Mouse (Mus musculus) forebrain, embryonic 15.5 days (tissue): Measurements from ENCODE around the gene Gpr158. TPM values are rescaled to one million over a fixed set of nuclear protein-coding genes. Genes with fewer than 3 reads are reported as not detected.

Source experiments
- ATAC-seq: fragments of 200-750 bp; cut with Nextera tagmentation; replicated peaks from 2 replicates; pipeline ENCODE4 v1.8.0; 2017; ENCODE audit warnings: mild to moderate bottlenecking, moderate TSS enrichment, moderate library complexity
- H3K27ac ChIP-seq: fragments of 300-500 bp; sonication (generic); replicated peaks from 2 replicates; pipeline ENCODE4 v1.5.1; 2015; ENCODE audit warnings: mild to moderate bottlenecking, inconsistent platforms
- H3K27me3 ChIP-seq: fragments of 300-500 bp; sonication (generic); 2 replicates; pipeline ENCODE4 v1.6.1; 2015; ENCODE audit warnings: inconsistent platforms
- H3K36me3 ChIP-seq: fragments of 300-500 bp; sonication (generic); 2 replicates; pipeline ENCODE4 v1.6.1; 2015; ENCODE audit warnings: mild to moderate bottlenecking, inconsistent platforms
- H3K4me1 ChIP-seq: fragments of 300-500 bp; sonication (generic); 2 replicates; pipeline ENCODE4 v1.6.1; 2015; ENCODE audit warnings: inconsistent platforms
- H3K4me2 ChIP-seq: fragments of 300-500 bp; sonication (generic); replicated peaks from 2 replicates; pipeline ENCODE4 v1.6.1; 2015; ENCODE audit warnings: mild to moderate bottlenecking, inconsistent platforms
- H3K4me3 ChIP-seq: fragments of 300-500 bp; sonication (generic); 2 replicates; pipeline ENCODE4 v1.5.1; 2015; ENCODE audit warnings: mild to moderate bottlenecking, inconsistent platforms
- H3K9ac ChIP-seq: fragments of 300-500 bp; sonication (generic); replicated peaks from 2 replicates; pipeline ENCODE4 v1.6.1; 2015; ENCODE audit warnings: mild to moderate bottlenecking, inconsistent platforms
- H3K9me3 ChIP-seq: fragments of 300-500 bp; sonication (generic); 2 replicates; pipeline ENCODE4 v1.6.1; 2016; ENCODE audit warnings: inconsistent platforms
- WGBS: fragments of 180-500 bp; shearing (Covaris S2); methylation state at CpG from one replicate; pipeline ENCODE4 v1.1.7; 2015; ENCODE audit warnings: mixed read lengths; 5-methylcytosine and 5-hydroxymethylcytosine counted together
- polyA plus RNA-seq: library from polyadenylated mRNA; unstranded; fragments of >200 nt; fragmentation: Nextera tagmentation; extraction: Ambion mirVana; gene quantifications from 2 replicates; pipeline ENCODE4 v1.2.1, GENCODE M21; 2015

Gpr158 gene
- polyA plus RNA-seq, 1 experiment from 2014 or later = 1.8 TPM

- no peaks in the 10 kb centered on the region for H3K36me3 ChIP-seq
- H3K4me1 ChIP-seq = no peaks in the 10 kb centered on the region
- no peak overlapping the region for H3K4me3 ChIP-seq
- no peak for ATAC-seq
- H3K27me3 ChIP-seq = no peaks in the 10 kb centered on the region
- WGBS = 93% methylated on average over 4 of the region's 4 CpGs
- H3K9ac ChIP-seq = no peak overlapping the region
- no peak overlapping the region for H3K4me2 ChIP-seq
- H3K9me3 ChIP-seq = no peaks in the 10 kb centered on the region
- H3K27ac ChIP-seq = no peak overlapping the region
These were observed 308.9 kb downstream of the Gpr158 start for GRCm38 (mm10) chr2:21676084-21676838.

- H3K27ac ChIP-seq = no peak overlapping the region
- 78% methylated on average over 2 of the region's 2 CpGs for WGBS
- H3K27me3 ChIP-seq = no peaks in the 10 kb centered on the region
- H3K4me3 ChIP-seq = no peak overlapping the region
- H3K36me3 ChIP-seq = no peaks in the 10 kb centered on the region
- H3K4me1 ChIP-seq = no peaks in the 10 kb centered on the region
- no peak overlapping the region for H3K4me2 ChIP-seq
- no peaks in the 10 kb centered on the region for H3K9me3 ChIP-seq
- ATAC-seq = no peak
- H3K9ac ChIP-seq = no peak overlapping the region
These were observed 309.4 kb downstream of the Gpr158 start for GRCm38 (mm10) chr2:21676839-21677123.

GRCm38 (mm10) chr2:21680735-21681270 lies 313.5 kb downstream of the Gpr158 start:
- Histone ChIP-seq H3K4me3 (no peak overlapping the region), H3K9ac (no peak overlapping the region), H3K36me3 (no peaks in the 10 kb centered on the region), H3K27ac (no peak overlapping the region), H3K9me3 (no peaks in the 10 kb centered on the region), H3K27me3 (no peaks in the 10 kb centered on the region), H3K4me1 (no peaks in the 10 kb centered on the region), H3K4me2 (no peak overlapping the region)
- WGBS = 80% methylated on average over 1 of the region's 1 CpGs
- ATAC-seq = no peak

- Histone ChIP-seq H3K4me3 (no peak overlapping the region), H3K4me1 (no peaks in the 10 kb centered on the region), H3K36me3 (no peaks in the 10 kb centered on the region), H3K9ac (no peak overlapping the region), H3K9me3 (no peaks in the 10 kb centered on the region), H3K4me2 (no peak overlapping the region), H3K27me3 (no peaks in the 10 kb centered on the region), H3K27ac (no peak overlapping the region)
- no peak for ATAC-seq
- 90% methylated on average over 3 of the region's 3 CpGs for WGBS
These were observed 317.4 kb downstream of the Gpr158 start for GRCm38 (mm10) chr2:21684736-21685135.

- no peaks in the 10 kb centered on the region for H3K36me3 ChIP-seq
- H3K4me2 ChIP-seq = no peak overlapping the region
- 91% methylated on average over 9 of the region's 9 CpGs for WGBS
These were observed 325.8 kb downstream of the Gpr158 start for GRCm38 (mm10) chr2:21693128-21693527.

GRCm38 (mm10) chr2:21693807-21694594 lies 326.7 kb downstream of the Gpr158 start:
- Histone ChIP-seq H3K9me3 (no peaks in the 10 kb centered on the region), H3K9ac (no peak overlapping the region), H3K27me3 (no peaks in the 10 kb centered on the region), H3K27ac (no peak overlapping the region), H3K4me2 (no peak overlapping the region), H3K4me1 (no peaks in the 10 kb centered on the region), H3K36me3 (no peaks in the 10 kb centered on the region), H3K4me3 (no peak overlapping the region)
- 87% methylated on average over 5 of the region's 5 CpGs for WGBS
- ATAC-seq = no peak

More at GRCm38 (mm10) chr2:21693128-21693527, 325.8 kb downstream of the Gpr158 start:
- no peak for ATAC-seq
- Histone ChIP-seq H3K27me3 (no peaks in the 10 kb centered on the region), H3K4me1 (no peaks in the 10 kb centered on the region), H3K4me3 (no peak overlapping the region), H3K9ac (no peak overlapping the region), H3K27ac (no peak overlapping the region), H3K9me3 (no peaks in the 10 kb centered on the region)

GRCm38 (mm10) chr2:21728075-21728474 lies 360.7 kb downstream of the Gpr158 start:
- no peak overlapping the region for H3K9ac ChIP-seq
- 78% methylated on average over 4 of the region's 4 CpGs for WGBS
- ATAC-seq = no peak

GRCm38 (mm10) chr2:21783721-21784120 lies 416.4 kb downstream of the Gpr158 start:
- Histone ChIP-seq H3K27ac (no peak overlapping the region), H3K27me3 (no peaks in the 10 kb centered on the region), H3K4me2 (no peak overlapping the region), H3K4me1 (no peaks in the 10 kb centered on the region), H3K4me3 (no peak overlapping the region), H3K36me3 (no peaks in the 10 kb centered on the region), H3K9ac (no peak overlapping the region), H3K9me3 (no peaks in the 10 kb centered on the region)
- WGBS = 88% methylated on average over 2 of the region's 2 CpGs
- ATAC-seq = no peak

More at GRCm38 (mm10) chr2:21728075-21728474, 360.7 kb downstream of the Gpr158 start:
- Histone ChIP-seq H3K4me1 (no peaks in the 10 kb centered on the region), H3K9me3 (no peaks in the 10 kb centered on the region), H3K36me3 (no peaks in the 10 kb centered on the region), H3K4me3 (no peak overlapping the region), H3K27me3 (no peaks in the 10 kb centered on the region), H3K27ac (no peak overlapping the region), H3K4me2 (no peak overlapping the region)

- H3K27ac ChIP-seq = no peak overlapping the region
- no peak overlapping the region for H3K4me2 ChIP-seq
- H3K4me1 ChIP-seq = no peaks in the 10 kb centered on the region
- no peak for ATAC-seq
- no peaks in the 10 kb centered on the region for H3K27me3 ChIP-seq
- 84% methylated on average over 2 of the region's 2 CpGs for WGBS
- no peak overlapping the region for H3K4me3 ChIP-seq
- H3K9ac ChIP-seq = no peak overlapping the region
- H3K9me3 ChIP-seq = no peaks in the 10 kb centered on the region
- H3K36me3 ChIP-seq = no peaks in the 10 kb centered on the region
These were observed 425.8 kb downstream of the Gpr158 start for GRCm38 (mm10) chr2:21793156-21793555.

- Histone ChIP-seq H3K9me3 (no peaks in the 10 kb centered on the region), H3K4me2 (no peak overlapping the region), H3K4me3 (no peak overlapping the region), H3K27ac (no peak overlapping the region), H3K4me1 (no peaks in the 10 kb centered on the region), H3K36me3 (no peaks in the 10 kb centered on the region), H3K27me3 (no peaks in the 10 kb centered on the region), H3K9ac (no peak overlapping the region)
- WGBS = 75% methylated on average over 3 of the region's 3 CpGs
- no peak for ATAC-seq
These were observed 432.3 kb downstream of the Gpr158 start for GRCm38 (mm10) chr2:21799616-21800015.

GRCm38 (mm10) chr2:21800045-21800444 lies 432.7 kb downstream of the Gpr158 start:
- H3K27ac ChIP-seq = no peak overlapping the region
- no peaks in the 10 kb centered on the region for H3K27me3 ChIP-seq
- no peaks in the 10 kb centered on the region for H3K4me1 ChIP-seq
- no peaks in the 10 kb centered on the region for H3K9me3 ChIP-seq
- no peak for ATAC-seq
- H3K4me3 ChIP-seq = no peak overlapping the region
- H3K9ac ChIP-seq = no peak overlapping the region
- H3K36me3 ChIP-seq = no peaks in the 10 kb centered on the region
- no peak overlapping the region for H3K4me2 ChIP-seq

GRCm38 (mm10) chr2:21808510-21808909 lies 441.2 kb downstream of the Gpr158 start:
- no peak for ATAC-seq
- Histone ChIP-seq H3K27me3 (no peaks in the 10 kb centered on the region), H3K9me3 (no peaks in the 10 kb centered on the region), H3K9ac (no peak overlapping the region), H3K36me3 (no peaks in the 10 kb centered on the region), H3K4me2 (no peak overlapping the region), H3K4me3 (no peak overlapping the region), H3K27ac (no peak overlapping the region), H3K4me1 (no peaks in the 10 kb centered on the region)
- WGBS = 95% methylated on average over 2 of the region's 2 CpGs
